Mouse (Mus musculus) large intestine, adult 2 months (tissue): ENCODE results near the gene Mesp2. TPM values are rescaled to one million over a fixed set of nuclear protein-coding genes. Genes with fewer than 3 reads are reported as not detected.

Source experiments
- DNase-seq: peaks from one replicate; pipeline ENCODE4 v3.0.0-alpha.2; 2012; ENCODE audit warnings: low read depth, low spot score
- WGBS: fragments of 180-500 bp; shearing (Covaris S2); methylation state at CpG from one replicate; pipeline ENCODE4 v1.1.7; 2018; 5-methylcytosine and 5-hydroxymethylcytosine counted together
- polyA plus RNA-seq: library from polyadenylated mRNA; depleted of rRNA; stranded (reverse); fragments of >200 nt; gene quantifications from 2 replicates; pipeline ENCODE4 v1.2.3, GENCODE M21; 2012

Mesp2 gene
- polyA plus RNA-seq, 1 experiment: 0.35 TPM

GRCm38 (mm10) chr7:79801391-79801790 is 9.1 kb upstream of the Mesp2 start:
- DNase-seq: no peak
- 78% methylated on average over 11 of the region's 11 CpGs for WGBS

- WGBS: 73% methylated on average over 5 of the region's 5 CpGs
- no peak for DNase-seq
Measured at GRCm38 (mm10) chr7:79802037-79802436, 8.5 kb upstream of the Mesp2 start.

GRCm38 (mm10) chr7:79803887-79804286 is 6.6 kb upstream of the Mesp2 start:
- DNase-seq: no peak
- WGBS: 21% methylated on average over 2 of the region's 2 CpGs

- DNase-seq: no peak
- 89% methylated on average over 7 of the region's 7 CpGs for WGBS
Measured at GRCm38 (mm10) chr7:79808561-79808960, 2.0 kb upstream of the Mesp2 start.

- DNase-seq: no peak
- WGBS: 41% methylated on average over 1 of the region's 1 CpGs
Measured at GRCm38 (mm10) chr7:79813409-79813808, 2.9 kb downstream of the Mesp2 start.

- WGBS: 63% methylated on average over 6 of the region's 6 CpGs
- DNase-seq: no peak
Measured at GRCm38 (mm10) chr7:79818321-79818720, 7.8 kb downstream of the Mesp2 start.

GRCm38 (mm10) chr7:79819515-79819914 is 9.0 kb downstream of the Mesp2 start:
- DNase-seq: no peak
- WGBS: 29% methylated on average over 4 of the region's 4 CpGs

GRCm38 (mm10) chr7:79819996-79820395 is 9.5 kb downstream of the Mesp2 start:
- WGBS: 78% methylated on average over 11 of the region's 11 CpGs
- DNase-seq: no peak

GRCm38 (mm10) chr7:79822092-79822695 is 11.7 kb downstream of the Mesp2 start:
- WGBS: 78% methylated on average over 12 of the region's 12 CpGs
- DNase-seq: no peak

- WGBS: 91% methylated on average over 3 of the region's 3 CpGs
- DNase-seq: no peak
Measured at GRCm38 (mm10) chr7:79828341-79828740, 17.8 kb downstream of the Mesp2 start.

GRCm38 (mm10) chr7:79831145-79831544 is 20.6 kb downstream of the Mesp2 start:
- 15% methylated on average over 6 of the region's 6 CpGs for WGBS
- peak; percentile 47 for DNase-seq

- DNase-seq: no peak
Measured at GRCm38 (mm10) chr7:79831585-79831984, 21.1 kb downstream of the Mesp2 start.

GRCm38 (mm10) chr7:79832980-79833379 is 22.5 kb downstream of the Mesp2 start:
- no peak for DNase-seq

More at GRCm38 (mm10) chr7:79831585-79831984, 21.1 kb downstream of the Mesp2 start:
- WGBS: 26% methylated on average over 6 of the region's 6 CpGs

- no peak for DNase-seq
- WGBS: 94% methylated on average over 6 of the region's 6 CpGs
Measured at GRCm38 (mm10) chr7:79835196-79835595, 24.7 kb downstream of the Mesp2 start.

GRCm38 (mm10) chr7:79837247-79837646 is 26.7 kb downstream of the Mesp2 start:
- DNase-seq: no peak
- 22% methylated on average over 2 of the region's 2 CpGs for WGBS

GRCm38 (mm10) chr7:79842163-79842562 is 31.6 kb downstream of the Mesp2 start:
- whole genome bisulfite sequencing: 40% methylated on average over 7 of the region's 7 CpGs
- DNase-seq: no peak

- no peak for DNase-seq
- 36% methylated on average over 8 of the region's 8 CpGs for WGBS
Measured at GRCm38 (mm10) chr7:79844090-79844802, 33.7 kb downstream of the Mesp2 start.

- no peak for DNase-seq
- 80% methylated on average over 2 of the region's 2 CpGs for WGBS
Measured at GRCm38 (mm10) chr7:79846342-79846741, 35.8 kb downstream of the Mesp2 start.

- no peak for DNase-seq
- 22% methylated on average over 53 of the region's 53 CpGs for WGBS
Measured at GRCm38 (mm10) chr7:79847456-79848451, 37.2 kb downstream of the Mesp2 start.

GRCm38 (mm10) chr7:79856305-79856704 is 45.8 kb downstream of the Mesp2 start:
- no peak for DNase-seq
- WGBS: 81% methylated on average over 4 of the region's 4 CpGs
